Mouse (Mus musculus) gastrocnemius, postnatal 10 days (tissue): ENCODE data around the gene Herc3. TPM values are rescaled to one million over a fixed set of nuclear protein-coding genes. Genes with fewer than 3 reads are reported as not detected.

Experiments
- total RNA-seq, 2 experiments: library from RNA; stranded (reverse); gene quantifications; 2 replicates each; pipeline ENCODE4 v1.2.3; 2021

Herc3 gene
- total RNA-seq, 2 experiments from 2014 or later: 76.2 to 77.6 TPM

Other genes starting within 250 kb of the Herc3 start
- gene Abcg2, start 246.9 kb upstream of the Herc3 start, total RNA-seq: 10 to 100 TPM; 17.7 to 24.3 TPM
- under 1 TPM; 0.33 to 0.54 TPM for gene Nap1l5, start 75.6 kb downstream of the Herc3 start, total RNA-seq
- gene Fam13a, start 193.1 kb downstream of the Herc3 start, total RNA-seq: 1 to 10 TPM; 9.7 to 9.9 TPM